Mouse (Mus musculus): ENCODE measurements around the gene 1700024G13Rik. TPM values are rescaled to one million over a fixed set of nuclear protein-coding genes. Genes with fewer than 3 reads are reported as not detected.

Gene 1700024G13Rik
- polyA plus RNA-seq, 3 experiments from 2014 or later = not detected

- no peak for ATAC-seq
Observed at GRCm38 (mm10) chr14:32332515-32333445, 55.4 kb downstream of the 1700024G13Rik start.

DNA sequence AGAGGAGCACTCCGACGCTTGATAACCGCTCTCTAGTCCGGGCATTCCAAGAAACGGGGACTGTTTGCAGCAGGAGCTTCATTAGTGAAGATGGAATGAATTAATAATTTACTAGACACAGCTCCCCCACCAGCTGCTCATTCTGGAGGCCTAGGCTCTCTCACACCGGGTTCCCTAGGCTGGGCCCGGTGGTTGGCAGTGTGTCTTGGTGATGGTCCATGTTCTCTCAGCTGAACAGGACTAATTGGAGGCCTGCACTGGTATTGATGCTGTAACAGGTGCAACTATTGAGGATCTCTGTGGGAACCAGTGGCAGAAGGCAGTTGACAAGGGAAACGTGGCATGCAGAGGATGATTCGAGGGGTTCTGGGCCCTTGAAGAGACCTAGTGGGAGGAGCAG is 60.8 kb downstream of the 1700024G13Rik start:
- no peak for ATAC-seq

Other genes with a start within 250 kb of the 1700024G13Rik start
- gene Msmb, start 246.4 kb downstream of the 1700024G13Rik start, polyA plus RNA-seq (2017; shearing (Covaris generic)) = not detected
- 10 to 100 TPM; 76.2 to 87.7 (median 78.3) TPM for gene Ncoa4, start 228.5 kb downstream of the 1700024G13Rik start, polyA plus RNA-seq (2017; shearing (Covaris generic))
- 100 to 1,000 TPM; 143 to 224 (median 162) TPM for gene Timm23, start 186.5 kb downstream of the 1700024G13Rik start, polyA plus RNA-seq (2017; shearing (Covaris generic))
- 10 to 100 TPM; 17.0 to 20.9 (median 18.1) TPM for gene Parg, start 186.4 kb downstream of the 1700024G13Rik start, polyA plus RNA-seq (2017; shearing (Covaris generic))
- under 1 TPM in 2 of 3 experiments, not detected in 1; 0.09 to 0.13 TPM for gene Ogdhl, start 66.4 kb downstream of the 1700024G13Rik start, polyA plus RNA-seq (2017; shearing (Covaris generic))
- not detected for gene Slc18a3, start 76.5 kb upstream of the 1700024G13Rik start, polyA plus RNA-seq (2017; shearing (Covaris generic))
- gene Chat, start 77.6 kb upstream of the 1700024G13Rik start, polyA plus RNA-seq (2017; shearing (Covaris generic)) = not detected
- gene Ercc6, start 125.1 kb upstream of the 1700024G13Rik start, polyA plus RNA-seq (2017; shearing (Covaris generic)) = 1 to 10 TPM; 4.3 to 8.8 (median 5.5) TPM
- under 1 TPM in 1 of 3 experiments, not detected in 2; 0.26 TPM for gene Prrxl1, start 211.0 kb upstream of the 1700024G13Rik start, polyA plus RNA-seq (2017; shearing (Covaris generic))

Measured in inflammation-experienced regulatory T-cells, adult 6 months (primary cell).